Mouse (Mus musculus) neural tube, embryonic 15.5 days (tissue): ENCODE measurements at regions not wholly inside any gene's neighbourhood (a gene's known extent, or its start where the extent isn't known, plus 50 kb on each side); places are given as distances from the start of the nearest gene placed in this dataset.
A peak's percentile ranks its signal among the peaks of the same experiment; 100 is the strongest.

Experiments used
- ATAC-seq: fragments of 200-750 bp; cut with Nextera tagmentation; 2 replicates; pipeline ENCODE4 v1.8.0; 2017; ENCODE audit warnings: mild to moderate bottlenecking, moderate TSS enrichment, moderate library complexity; ENCODE audit not compliant: low FRiP score
- H3K27ac ChIP-seq: fragments of 300-500 bp; sonication (generic); replicated peaks from 2 replicates; pipeline ENCODE4 v1.5.1; 2015; ENCODE audit warnings: mild to moderate bottlenecking, inconsistent platforms
- H3K27me3 ChIP-seq: fragments of 300-500 bp; sonication (generic); replicated peaks from 2 replicates; pipeline ENCODE4 v1.6.1; 2015; ENCODE audit warnings: inconsistent platforms
- H3K36me3 ChIP-seq: fragments of 300-500 bp; sonication (generic); 2 replicates; pipeline ENCODE4 v1.6.1; 2015; ENCODE audit warnings: inconsistent platforms
- H3K4me1 ChIP-seq: fragments of 300-500 bp; sonication (generic); 2 replicates; pipeline ENCODE4 v1.6.1; 2015; ENCODE audit warnings: inconsistent platforms
- H3K4me2 ChIP-seq: fragments of 300-500 bp; sonication (generic); 2 replicates; pipeline ENCODE4 v1.6.1; 2015; ENCODE audit warnings: inconsistent platforms, mild to moderate bottlenecking, moderate library complexity
- H3K4me3 ChIP-seq: fragments of 300-500 bp; sonication (generic); replicated peaks from 2 replicates; pipeline ENCODE4 v1.5.1; 2015; ENCODE audit warnings: mild to moderate bottlenecking, inconsistent platforms
- H3K9ac ChIP-seq: fragments of 300-500 bp; sonication (generic); replicated peaks from 2 replicates; pipeline ENCODE4 v1.6.1; 2015; ENCODE audit warnings: mild to moderate bottlenecking, inconsistent platforms
- H3K9me3 ChIP-seq: fragments of 300-500 bp; sonication (generic); replicated peaks from 2 replicates; pipeline ENCODE4 v1.6.1; 2016; ENCODE audit warnings: inconsistent platforms
- WGBS: fragments of 180-500 bp; shearing (Covaris S2); methylation state at CpG from one replicate; pipeline ENCODE4 v1.1.7; 2015; ENCODE audit warnings: mixed read lengths; 5-methylcytosine and 5-hydroxymethylcytosine counted together

- H3K4me2 ChIP-seq = no peak overlapping the region
- no peaks in the 10 kb centered on the region for H3K36me3 ChIP-seq
- H3K9me3 ChIP-seq = no peaks in the 10 kb centered on the region
- no peak overlapping the region for H3K27ac ChIP-seq
- no peaks in the 10 kb centered on the region for H3K27me3 ChIP-seq
- WGBS = 83% methylated on average over 1 of the region's 1 CpGs
- no peak for ATAC-seq
- H3K9ac ChIP-seq = no peak overlapping the region
- no peak overlapping the region for H3K4me3 ChIP-seq
- no peaks in the 10 kb centered on the region for H3K4me1 ChIP-seq
Measured at GRCm38 (mm10) chr16:69515122-69515521, 348.4 kb downstream of the Speer2 start.

- H3K27ac ChIP-seq = no peak overlapping the region
- H3K4me3 ChIP-seq = no peak overlapping the region
- no peaks in the 10 kb centered on the region for H3K4me1 ChIP-seq
- H3K9me3 ChIP-seq = no peaks in the 10 kb centered on the region
- H3K27me3 ChIP-seq = no peaks in the 10 kb centered on the region
- H3K9ac ChIP-seq = no peak overlapping the region
- no peak overlapping the region for H3K4me2 ChIP-seq
- ATAC-seq = no peak
- H3K36me3 ChIP-seq = no peaks in the 10 kb centered on the region
- 55% methylated on average over 4 of the region's 4 CpGs for WGBS
Measured at GRCm38 (mm10) chr16:69477317-69477716, 386.2 kb downstream of the Speer2 start.

DNA sequence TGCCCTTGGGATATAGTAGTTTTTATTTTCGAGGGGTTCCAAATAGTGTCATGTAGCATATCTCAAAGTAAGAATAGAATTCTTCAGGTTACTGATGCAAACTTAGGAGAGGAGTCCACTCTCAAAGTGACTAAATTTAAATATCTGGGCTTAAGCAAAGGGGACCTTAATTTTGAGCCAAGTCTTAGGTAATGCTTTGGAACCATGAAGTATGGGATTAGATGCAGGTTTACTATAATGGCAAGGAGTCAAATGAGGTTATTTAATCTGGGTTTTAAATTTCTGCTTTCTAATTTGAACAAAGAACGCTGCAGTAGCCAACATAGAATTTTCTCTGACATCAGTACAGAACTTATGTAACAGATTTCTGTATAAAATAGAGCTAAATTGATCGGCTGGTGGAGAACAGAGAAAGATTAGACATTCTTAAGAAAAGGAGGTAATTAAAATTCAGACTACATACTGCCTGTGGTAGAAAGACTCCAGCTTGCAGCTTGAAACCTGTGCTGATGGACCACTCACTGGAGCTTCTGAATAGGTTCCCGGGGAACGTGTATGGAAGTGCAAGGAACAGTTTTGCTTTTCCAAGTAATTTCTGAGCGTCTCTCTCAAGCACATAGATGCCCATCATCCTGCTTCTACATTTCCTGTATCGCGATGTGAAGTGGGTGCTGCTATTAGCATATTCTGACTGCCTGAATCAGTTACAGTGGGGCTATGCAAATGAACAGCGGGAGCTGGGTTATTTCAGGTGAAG lies 394.3 kb downstream of the Speer2 start:
- H3K27me3 ChIP-seq = no peaks in the 10 kb centered on the region
- peak overlapping the region; percentile 31 for H3K4me3 ChIP-seq
- no peak; the same call in 1 of the 2 replicates for ATAC-seq
- H3K4me2 ChIP-seq = peak overlapping the region; percentile 52
- no peaks in the 10 kb centered on the region for H3K36me3 ChIP-seq
- WGBS = 35% methylated on average over 9 of the region's 9 CpGs
- H3K9me3 ChIP-seq = no peaks in the 10 kb centered on the region
- H3K4me1 ChIP-seq = no peaks in the 10 kb centered on the region
- H3K9ac ChIP-seq = no peak overlapping the region
- H3K27ac ChIP-seq = no peak overlapping the region

- no peak overlapping the region for H3K4me2 ChIP-seq
- H3K4me3 ChIP-seq = no peak overlapping the region
- H3K4me1 ChIP-seq = no peaks in the 10 kb centered on the region
- H3K27me3 ChIP-seq = no peaks in the 10 kb centered on the region
- ATAC-seq = no peak
- no peak overlapping the region for H3K9ac ChIP-seq
- H3K9me3 ChIP-seq = no peaks in the 10 kb centered on the region
- 82% methylated on average over 2 of the region's 2 CpGs for WGBS
- H3K36me3 ChIP-seq = no peaks in the 10 kb centered on the region
- no peak overlapping the region for H3K27ac ChIP-seq
Measured at GRCm38 (mm10) chr16:69459171-69459570, 404.4 kb downstream of the Speer2 start.

- Histone ChIP-seq H3K27ac (no peak overlapping the region), H3K4me2 (no peak overlapping the region), H3K36me3 (no peaks in the 10 kb centered on the region), H3K27me3 (no peaks in the 10 kb centered on the region), H3K9me3 (no peaks in the 10 kb centered on the region), H3K9ac (no peak overlapping the region), H3K4me3 (no peak overlapping the region), H3K4me1 (peaks cover 4% of the 10 kb centered on the region; the same call in 1 of the 2 replicates)
- no peak for ATAC-seq
- 47% methylated on average over 12 of the region's 12 CpGs for WGBS
Measured at GRCm38 (mm10) chr16:69424661-69425634, 438.6 kb downstream of the Speer2 start.
